Mouse (Mus musculus): ENCODE data around the gene Bahcc1. TPM values are rescaled to one million over a fixed set of nuclear protein-coding genes. Genes with fewer than 3 reads are reported as not detected.
A peak's percentile ranks its signal among the peaks of the same experiment; 100 is the strongest.

Bahcc1 gene
- polyA plus RNA-seq, 1 experiment from 2014 or later, result 14.8 TPM

- no peak overlapping the region for H3K4me3 ChIP-seq (replicated peaks; ENCODE audit: low read length)
- no peaks in the 10 kb centered on the region for H3K9me3 ChIP-seq (ENCODE audit: control insufficient read depth, low read length)
- 44% methylated on average over 8 of the region's 8 CpGs for WGBS
- no peak overlapping the region for H3K9ac ChIP-seq (replicated peaks; ENCODE audit: low read depth, low read length)
- no peaks in the 10 kb centered on the region for H3K36me3 ChIP-seq (ENCODE audit: control insufficient read depth, insufficient read depth)
- H3K27ac ChIP-seq (ENCODE audit: low read length), result no peak overlapping the region
- no peak overlapping the region for H3K4me2 ChIP-seq (ENCODE audit: low read length)
- H3K4me1 ChIP-seq (replicated peaks; ENCODE audit: control insufficient read depth, insufficient read depth, low read length), result peaks cover 62% of the 10 kb centered on the region
- no peak for ATAC-seq
- no peaks in the 10 kb centered on the region for H3K27me3 ChIP-seq (replicated peaks; ENCODE audit: control insufficient read depth, insufficient read depth, low read length)
Measured at GRCm38 (mm10) chr11:120227571-120228051, 5.1 kb upstream of the Bahcc1 start.

GRCm38 (mm10) chr11:120228116-120228890, 4.4 kb upstream of the Bahcc1 start:
- H3K36me3 ChIP-seq (ENCODE audit: control insufficient read depth, insufficient read depth), result no peaks in the 10 kb centered on the region
- peaks cover 62% of the 10 kb centered on the region for H3K4me1 ChIP-seq (replicated peaks; ENCODE audit: control insufficient read depth, insufficient read depth, low read length)
- no peaks in the 10 kb centered on the region for H3K27me3 ChIP-seq (replicated peaks; ENCODE audit: control insufficient read depth, insufficient read depth, low read length)

GRCm38 (mm10) chr11:120228911-120229437, 3.8 kb upstream of the Bahcc1 start:
- no peaks in the 10 kb centered on the region for H3K36me3 ChIP-seq (ENCODE audit: control insufficient read depth, insufficient read depth)

More at GRCm38 (mm10) chr11:120228116-120228890, 4.4 kb upstream of the Bahcc1 start:
- Histone ChIP-seq H3K4me2 (ENCODE audit: low read length) (peak overlapping the region; percentile 94), H3K4me3 (replicated peaks; ENCODE audit: low read length) (peak overlapping the region; percentile 91), H3K27ac (ENCODE audit: low read length) (no peak overlapping the region), H3K9me3 (ENCODE audit: control insufficient read depth, low read length) (no peaks in the 10 kb centered on the region), H3K9ac (replicated peaks; ENCODE audit: low read depth, low read length) (0 out of 2 replicates have a peak overlapping the region, but pooled peaks have one; percentile 30)
- no peak for ATAC-seq
- WGBS, result 50% methylated on average over 9 of the region's 9 CpGs

GRCm38 (mm10) chr11:120229861-120230751, 2.6 kb upstream of the Bahcc1 start:
- peak overlapping the region; percentile 91 for H3K4me3 ChIP-seq (replicated peaks; ENCODE audit: low read length)
- H3K27me3 ChIP-seq (replicated peaks; ENCODE audit: control insufficient read depth, insufficient read depth, low read length), result no peaks in the 10 kb centered on the region
- peak overlapping the region; percentile 94 for H3K4me2 ChIP-seq (ENCODE audit: low read length)
- H3K9me3 ChIP-seq (ENCODE audit: control insufficient read depth, low read length), result no peaks in the 10 kb centered on the region
- peaks cover 49% of the 10 kb centered on the region for H3K4me1 ChIP-seq (replicated peaks; ENCODE audit: control insufficient read depth, insufficient read depth, low read length)
- peak overlapping the region; percentile 99 for H3K9ac ChIP-seq (replicated peaks; ENCODE audit: low read depth, low read length)
- H3K36me3 ChIP-seq (ENCODE audit: control insufficient read depth, insufficient read depth), result no peaks in the 10 kb centered on the region
- ATAC-seq, result no peak
- WGBS, result 2% methylated on average over 42 of the region's 42 CpGs
- peak overlapping the region; percentile 98 for H3K27ac ChIP-seq (ENCODE audit: low read length)

More at GRCm38 (mm10) chr11:120228911-120229437, 3.8 kb upstream of the Bahcc1 start:
- H3K27ac ChIP-seq (ENCODE audit: low read length), result peak overlapping the region; percentile 39; the same call in 1 of the 2 replicates
- H3K4me2 ChIP-seq (ENCODE audit: low read length), result peak overlapping the region; percentile 94
- H3K4me3 ChIP-seq (replicated peaks; ENCODE audit: low read length), result peak overlapping the region; percentile 91
- peak overlapping the region; percentile 99 for H3K9ac ChIP-seq (replicated peaks; ENCODE audit: low read depth, low read length)
- WGBS, result 21% methylated on average over 7 of the region's 7 CpGs
- no peaks in the 10 kb centered on the region for H3K27me3 ChIP-seq (replicated peaks; ENCODE audit: control insufficient read depth, insufficient read depth, low read length)
- no peaks in the 10 kb centered on the region for H3K9me3 ChIP-seq (ENCODE audit: control insufficient read depth, low read length)
- ATAC-seq, result no peak
- H3K4me1 ChIP-seq (replicated peaks; ENCODE audit: control insufficient read depth, insufficient read depth, low read length), result peaks cover 60% of the 10 kb centered on the region

- no peaks in the 10 kb centered on the region for H3K9me3 ChIP-seq (ENCODE audit: control insufficient read depth, low read length)
- peak overlapping the region; percentile 99 for H3K9ac ChIP-seq (replicated peaks; ENCODE audit: low read depth, low read length)
- no peaks in the 10 kb centered on the region for H3K36me3 ChIP-seq (ENCODE audit: control insufficient read depth, insufficient read depth)
- peaks cover 41% of the 10 kb centered on the region for H3K4me1 ChIP-seq (replicated peaks; ENCODE audit: control insufficient read depth, insufficient read depth, low read length)
- ATAC-seq, result peak; percentile 1; the same call in 1 of the 2 replicates
- no peaks in the 10 kb centered on the region for H3K27me3 ChIP-seq (replicated peaks; ENCODE audit: control insufficient read depth, insufficient read depth, low read length)
- H3K27ac ChIP-seq (ENCODE audit: low read length), result peak overlapping the region; percentile 98
- H3K4me2 ChIP-seq (ENCODE audit: low read length), result peak overlapping the region; percentile 94
- WGBS, result under 1% methylated on average over 55 of the region's 58 CpGs
- H3K4me3 ChIP-seq (replicated peaks; ENCODE audit: low read length), result peak overlapping the region; percentile 91
Measured at GRCm38 (mm10) chr11:120230841-120231370, 1.8 kb upstream of the Bahcc1 start.

- Histone ChIP-seq H3K27ac (ENCODE audit: low read length) (peak overlapping the region; percentile 98), H3K4me2 (ENCODE audit: low read length) (peak overlapping the region; percentile 94), H3K9ac (replicated peaks; ENCODE audit: low read depth, low read length) (peak overlapping the region; percentile 99), H3K4me1 (replicated peaks; ENCODE audit: control insufficient read depth, insufficient read depth, low read length) (peaks cover 39% of the 10 kb centered on the region), H3K36me3 (ENCODE audit: control insufficient read depth, insufficient read depth) (no peaks in the 10 kb centered on the region), H3K9me3 (ENCODE audit: control insufficient read depth, low read length) (no peaks in the 10 kb centered on the region), H3K27me3 (replicated peaks; ENCODE audit: control insufficient read depth, insufficient read depth, low read length) (no peaks in the 10 kb centered on the region), H3K4me3 (replicated peaks; ENCODE audit: low read length) (peak overlapping the region; percentile 91)
- WGBS, result under 1% methylated on average over 27 of the region's 27 CpGs
- peak; percentile 62 for ATAC-seq
Measured at GRCm38 (mm10) chr11:120231379-120231778, 1.4 kb upstream of the Bahcc1 start.

GRCm38 (mm10) chr11:120233441-120234135, 841 bp downstream of the Bahcc1 start:
- Histone ChIP-seq H3K9me3 (ENCODE audit: control insufficient read depth, low read length) (no peaks in the 10 kb centered on the region), H3K27me3 (replicated peaks; ENCODE audit: control insufficient read depth, insufficient read depth, low read length) (no peaks in the 10 kb centered on the region), H3K4me2 (ENCODE audit: low read length) (peak overlapping the region; percentile 97), H3K27ac (ENCODE audit: low read length) (peak overlapping the region; percentile 95), H3K4me1 (replicated peaks; ENCODE audit: control insufficient read depth, insufficient read depth, low read length) (peaks cover 29% of the 10 kb centered on the region), H3K9ac (replicated peaks; ENCODE audit: low read depth, low read length) (peak overlapping the region; percentile 100), H3K4me3 (replicated peaks; ENCODE audit: low read length) (peak overlapping the region; percentile 88), H3K36me3 (ENCODE audit: control insufficient read depth, insufficient read depth) (no peaks in the 10 kb centered on the region)
- no peak for ATAC-seq
- under 1% methylated on average over 51 of the region's 51 CpGs for WGBS

- no peaks in the 10 kb centered on the region for H3K9me3 ChIP-seq (ENCODE audit: control insufficient read depth, low read length)
- ATAC-seq, result no peak
- H3K4me2 ChIP-seq (ENCODE audit: low read length), result peak overlapping the region; percentile 97
- peak overlapping the region; percentile 95 for H3K27ac ChIP-seq (ENCODE audit: low read length)
- no peaks in the 10 kb centered on the region for H3K36me3 ChIP-seq (ENCODE audit: control insufficient read depth, insufficient read depth)
- WGBS, result under 1% methylated on average over 52 of the region's 52 CpGs
- no peaks in the 10 kb centered on the region for H3K27me3 ChIP-seq (replicated peaks; ENCODE audit: control insufficient read depth, insufficient read depth, low read length)
- peak overlapping the region; percentile 88 for H3K4me3 ChIP-seq (replicated peaks; ENCODE audit: low read length)
- H3K4me1 ChIP-seq (replicated peaks; ENCODE audit: control insufficient read depth, insufficient read depth, low read length), result peaks cover 29% of the 10 kb centered on the region
- H3K9ac ChIP-seq (replicated peaks; ENCODE audit: low read depth, low read length), result peak overlapping the region; percentile 100
Measured at GRCm38 (mm10) chr11:120234136-120234775, 1.5 kb downstream of the Bahcc1 start.

All from forebrain, embryonic 16.5 days (tissue).